Mouse (Mus musculus) left cerebral cortex, adult 8-10 months (tissue): Measurements from ENCODE around the gene Pde6g. TPM values are rescaled to one million over a fixed set of nuclear protein-coding genes. Genes with fewer than 3 reads are reported as not detected.

Source experiments
- DNase-seq, 2 experiments: peaks; one replicate each; pipeline ENCODE4 v3.0.0; 2022; ENCODE audit warnings: low spot score in 2 of 2
- total RNA-seq, 4 experiments: library from RNA; stranded (reverse); gene quantifications; 2 replicates each; pipeline ENCODE4 v1.2.4; 2022

Pde6g gene
- total RNA-seq, 4 experiments from 2014 or later = 0.30 to 0.96 (median 0.41) TPM

DNA sequence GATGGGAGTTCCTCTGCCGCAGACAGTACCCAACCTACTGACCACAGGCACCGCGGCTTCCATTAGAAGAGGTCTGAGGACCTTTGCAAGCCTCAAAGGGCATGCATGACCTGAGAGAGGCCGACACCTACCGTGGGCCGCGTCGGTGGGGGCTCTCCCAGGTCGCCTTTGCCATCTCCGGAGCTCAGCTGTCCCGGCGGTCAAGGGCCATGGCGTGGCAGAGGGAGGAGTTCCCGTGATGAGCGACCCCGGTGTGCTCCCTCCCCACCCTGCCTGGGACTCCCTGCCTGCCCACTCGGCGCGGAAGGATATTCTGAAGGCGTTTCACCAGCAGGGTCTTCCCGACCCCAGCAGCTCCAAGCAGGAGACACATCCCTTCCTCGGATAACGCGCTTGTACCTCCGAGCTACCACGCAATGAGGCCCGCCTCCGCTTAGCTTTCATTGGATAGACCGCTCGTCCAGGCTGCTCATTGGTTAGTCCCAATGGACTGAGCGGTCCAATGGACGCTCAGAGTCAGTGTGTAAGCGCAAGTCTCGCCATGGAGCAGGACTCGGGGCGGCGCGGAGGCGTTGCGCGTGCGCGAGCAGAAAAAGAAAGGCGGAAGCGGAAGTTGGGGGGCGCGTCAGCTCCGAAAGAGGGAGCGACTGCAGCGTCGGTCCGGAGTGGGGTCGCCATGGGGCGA, 13.9 kb upstream of the Pde6g start, which contains the start of gene Arl16:
Gene Arl16 (minus strand): TSS at position 557 of the 685 bp plus-strand sequence.
- DNase-seq = peak; percentile 81 to 96

DNA sequence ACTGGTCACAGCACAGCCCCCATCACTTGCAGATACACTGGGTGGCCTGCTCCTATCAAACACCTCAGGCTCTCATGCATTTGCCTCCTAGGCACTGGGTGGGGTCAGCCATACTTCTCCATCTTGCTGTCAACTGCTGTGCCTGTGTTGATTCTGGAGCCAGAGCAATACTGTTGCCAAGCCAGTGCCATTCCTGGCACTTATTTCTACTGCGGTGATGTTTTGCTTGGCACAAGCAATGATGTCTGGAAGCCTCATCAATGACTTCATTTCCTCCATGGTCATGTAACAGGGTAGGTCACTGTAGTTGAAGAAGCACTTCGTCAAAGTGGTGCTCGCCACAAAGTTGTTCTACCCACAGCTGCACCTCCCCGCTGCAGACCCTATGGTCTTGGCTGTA, 12.2 kb upstream of the Pde6g start:
- no peak for DNase-seq

DNA sequence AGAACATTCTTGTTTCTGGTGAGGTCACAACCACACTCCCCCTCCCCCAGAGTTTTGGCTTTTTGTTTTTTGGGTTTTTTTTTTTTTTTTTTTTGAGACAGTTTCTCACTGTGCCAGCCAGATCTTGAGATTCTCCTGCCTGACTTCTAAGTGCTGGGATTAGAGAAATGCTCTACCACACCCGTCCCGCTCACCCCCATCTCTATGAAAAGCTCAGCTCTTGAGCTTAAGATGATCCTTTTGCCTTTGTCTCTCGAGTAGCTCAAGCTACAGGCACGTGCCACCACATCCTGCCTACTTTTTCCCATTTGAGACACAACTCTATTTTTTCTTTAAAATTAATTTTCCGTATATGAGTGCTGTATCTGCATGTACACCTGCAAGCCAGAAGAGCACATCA, 11.1 kb upstream of the Pde6g start:
- no peak for DNase-seq

DNA sequence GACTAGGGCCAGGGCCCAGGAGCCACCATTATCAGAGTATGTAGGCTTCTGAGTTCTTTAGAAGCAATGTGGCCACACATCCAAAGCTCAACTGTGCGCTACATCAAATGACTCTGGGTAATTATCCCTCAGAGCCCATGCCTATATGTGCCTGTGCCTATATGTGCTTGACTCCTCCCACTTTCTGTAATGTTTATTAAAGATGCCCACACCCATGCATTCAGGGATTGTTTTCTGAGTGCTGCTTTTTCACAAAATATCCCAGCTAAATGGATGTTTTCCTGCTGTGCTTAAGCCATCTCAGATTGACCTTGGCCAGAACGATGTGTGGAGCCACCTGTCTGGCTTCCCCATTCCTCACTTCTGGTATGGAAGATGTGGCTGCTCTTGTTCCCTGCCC, 10.2 kb upstream of the Pde6g start:
- DNase-seq = no peak

- no peak for DNase-seq
Observed at GRCm38 (mm10) chr11:120458847-120459597, 5.7 kb upstream of the Pde6g start.

GRCm38 (mm10) chr11:120457772-120458751, 4.8 kb upstream of the Pde6g start, which contains the start of the genes Oxld1 and Ccdc137:
TSS of gene Oxld1 (minus strand) at chr11:120458068.
TSS of gene Ccdc137 (plus strand) at chr11:120458115.
- DNase-seq = peak; percentile 58 to 64

- no peak for DNase-seq
Observed at GRCm38 (mm10) chr11:120457370-120457769, 4.1 kb upstream of the Pde6g start.

DNA sequence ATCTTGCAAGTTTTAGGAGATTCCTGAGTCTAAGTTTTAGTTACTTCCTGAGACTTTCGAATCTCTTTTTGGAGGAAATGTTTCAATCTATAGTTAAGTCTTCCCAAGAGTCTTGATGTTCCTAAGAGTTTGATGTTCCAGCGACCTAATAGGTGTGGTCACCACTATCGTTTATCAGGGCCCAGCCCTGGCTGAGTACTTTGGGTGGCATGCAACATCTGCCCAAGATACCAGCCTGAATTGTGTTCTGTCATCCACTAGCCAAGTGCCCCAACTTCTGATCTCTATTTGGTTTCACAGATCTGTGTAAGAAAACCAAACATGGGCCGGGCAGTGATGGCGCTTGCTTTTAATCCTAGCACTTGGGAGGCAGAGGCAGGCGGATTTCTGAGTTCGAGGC, 2.1 kb upstream of the Pde6g start:
- DNase-seq = no peak

GRCm38 (mm10) chr11:120454965-120455364, 1.7 kb upstream of the Pde6g start:
- no peak for DNase-seq

GRCm38 (mm10) chr11:120452246-120452645, 1.1 kb downstream of the Pde6g start:
- DNase-seq = no peak

DNA sequence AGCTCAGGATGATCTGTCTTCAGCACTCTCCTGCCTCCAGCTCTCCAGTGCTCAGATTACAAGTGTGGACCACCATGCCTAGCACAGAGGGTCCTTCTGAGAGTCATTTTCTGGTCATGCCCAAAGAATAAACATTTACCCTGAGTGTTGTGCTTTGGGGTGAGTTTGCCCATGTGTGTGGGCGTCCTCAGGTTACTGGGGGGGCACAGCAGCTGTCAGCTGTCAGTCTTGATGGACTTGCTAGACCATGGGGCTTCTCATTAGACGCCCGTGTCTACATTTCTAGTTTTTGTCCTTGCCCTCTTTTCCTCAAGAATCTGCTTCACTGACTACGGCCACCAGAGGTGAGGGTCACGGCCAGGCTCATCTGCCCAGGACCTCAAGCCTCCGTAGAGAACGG, 6.1 kb downstream of the Pde6g start:
- DNase-seq = no peak

DNA sequence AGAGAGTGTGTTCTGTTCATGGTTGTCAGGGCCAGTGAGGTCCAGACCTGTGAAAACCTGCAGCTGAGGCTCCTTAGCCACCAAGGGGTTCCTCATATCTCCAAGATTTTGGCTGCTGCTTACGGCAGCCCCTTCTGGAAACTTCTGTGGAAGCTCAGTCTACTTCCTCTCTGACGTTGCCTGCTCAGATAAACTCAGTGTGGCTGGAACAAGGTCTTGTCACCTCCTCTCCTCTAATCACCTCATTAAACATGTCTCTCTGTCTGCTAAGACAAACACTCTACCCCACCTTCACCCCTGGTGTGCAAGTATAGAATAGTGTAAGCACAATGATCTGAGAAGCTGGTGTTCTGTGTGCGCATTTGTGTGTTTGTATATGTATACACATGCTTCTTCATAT, 7.8 kb downstream of the Pde6g start:
- no peak for DNase-seq

DNA sequence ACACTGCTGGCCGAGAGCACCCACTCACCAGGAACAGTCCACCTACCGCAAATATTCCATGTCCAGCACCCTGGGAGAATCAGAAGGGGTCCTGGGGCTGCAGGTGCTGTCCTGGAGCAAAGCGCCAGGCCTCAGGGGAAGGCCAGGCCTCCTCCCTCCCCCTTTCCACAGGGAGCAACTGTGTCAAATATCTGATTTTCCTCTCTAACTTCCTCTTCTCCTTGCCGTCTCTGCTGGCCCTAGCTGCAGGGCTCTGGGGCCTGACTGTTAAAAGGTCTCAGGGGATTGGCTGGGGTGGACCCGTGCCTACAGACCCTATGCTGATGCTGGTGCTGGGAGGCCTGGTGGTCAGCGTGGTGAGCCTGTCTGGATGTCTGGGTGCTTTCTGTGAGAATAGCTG, 9.2 kb downstream of the Pde6g start:
- no peak for DNase-seq

GRCm38 (mm10) chr11:120442765-120443280, 10.5 kb downstream of the Pde6g start:
- no peak for DNase-seq

- DNase-seq = no peak
Observed at GRCm38 (mm10) chr11:120442344-120442743, 11.0 kb downstream of the Pde6g start, which contains the start of gene Tspan10. TSS of gene Tspan10 (plus strand) at chr11:120442644.

- DNase-seq = no peak
Observed at GRCm38 (mm10) chr11:120437857-120438385, 15.4 kb downstream of the Pde6g start.

DNA sequence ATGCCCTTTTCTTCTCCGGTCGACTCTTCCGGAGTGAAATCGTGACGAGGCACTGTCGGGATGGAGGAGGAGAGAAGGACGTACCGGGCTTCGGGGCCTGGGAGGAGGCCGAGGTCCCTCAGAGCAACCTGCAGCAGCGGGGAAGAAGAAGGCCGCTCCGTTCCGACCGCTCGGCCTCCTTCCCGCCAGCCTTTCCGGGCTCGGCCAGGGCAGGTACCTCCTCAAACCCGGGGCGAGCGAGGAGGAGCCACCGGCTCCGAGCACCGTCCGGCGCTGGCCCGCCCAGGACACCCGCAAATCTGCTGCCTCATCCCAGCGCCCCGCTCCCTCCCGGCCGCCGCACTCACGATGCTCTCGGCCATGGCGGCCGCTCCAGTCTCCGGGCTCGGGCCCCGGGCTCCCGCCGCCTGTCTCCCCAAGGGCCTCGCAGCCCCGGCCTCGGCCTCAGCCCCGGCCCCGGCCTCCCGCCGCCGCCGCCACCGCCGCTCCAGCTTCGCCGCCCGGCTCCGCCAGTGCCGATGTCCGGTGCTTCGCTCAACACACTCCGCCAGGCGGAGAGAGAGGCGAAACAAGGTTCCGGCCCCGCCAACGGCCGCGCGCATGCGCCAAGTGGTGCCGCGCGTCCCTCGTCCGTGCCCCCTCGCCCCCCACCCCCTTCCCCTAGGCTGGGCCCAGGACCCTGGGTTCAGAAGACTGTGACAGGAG, 16.0 kb downstream of the Pde6g start, which contains the start of gene Nploc4:
Gene Nploc4 (minus strand): TSS at position 557 of the 705 bp plus-strand sequence.
- DNase-seq = peak; percentile 52 to 78

GRCm38 (mm10) chr11:120426727-120427126, 26.6 kb downstream of the Pde6g start:
- DNase-seq = no peak

GRCm38 (mm10) chr11:120423569-120424295, 29.6 kb downstream of the Pde6g start:
- DNase-seq = peak in 1 of 2 experiments; percentile 26
